Mouse (Mus musculus) liver, embryonic 14.5 days (tissue): Measurements from ENCODE around the gene Adssl1. TPM values are rescaled to one million over a fixed set of nuclear protein-coding genes. Genes with fewer than 3 reads are reported as not detected.
A peak's percentile ranks its signal among the peaks of the same experiment; 100 is the strongest.

Experiments used
- ATAC-seq: fragments of 200-750 bp; cut with Nextera tagmentation; 2 replicates; pipeline ENCODE4 v1.8.0; 2017; ENCODE audit warnings: moderate number of reproducible peaks, mild to moderate bottlenecking, moderate library complexity; ENCODE audit not compliant: insufficient read depth
- DNase-seq, 3 experiments: peaks; one replicate each; pipeline ENCODE4 v3.0.0-alpha.2; 2012 to 2013; ENCODE audit warnings: low read depth in 3 of 3, low spot score in 3 of 3
- H3K27ac ChIP-seq: fragments of 300-500 bp; sonication (generic); 2 replicates; pipeline ENCODE4 v1.5.1; 2014; ENCODE audit warnings: moderate library complexity, mild to moderate bottlenecking, control low read depth, inconsistent platforms
- H3K27me3 ChIP-seq: fragments of 300-500 bp; sonication (generic); 2 replicates; pipeline ENCODE4 v1.6.1; 2014; ENCODE audit warnings: mild to moderate bottlenecking, low read length, moderate library complexity; ENCODE audit not compliant: control insufficient read depth, insufficient read depth
- H3K36me3 ChIP-seq: fragments of 300-500 bp; sonication (generic); replicated peaks from 2 replicates; pipeline ENCODE4 v1.6.1; 2014; ENCODE audit warnings: low read depth; ENCODE audit not compliant: control insufficient read depth, insufficient read depth
- H3K4me1 ChIP-seq, 2 experiments: fragments of 200-500 bp in 1 of 2; fragments of 300-500 bp in 1 of 2; sonication (generic) in 1 of 2; replicated peaks; 2 replicates each; pipeline ENCODE4 v1.6.1; 2012 to 2014; ENCODE audit warnings: antibody characterized with exemption in 1 of 2, inconsistent platforms in 1 of 2, low read length in 1 of 2; ENCODE audit not compliant: control insufficient read depth in 2 of 2, insufficient read depth in 2 of 2
- H3K4me2 ChIP-seq: fragments of 300-500 bp; sonication (generic); 2 replicates; pipeline ENCODE4 v1.6.1; 2014; ENCODE audit warnings: low read depth, mild to moderate bottlenecking, control low read depth, moderate library complexity
- H3K4me3 ChIP-seq, 2 experiments: fragments of 200-500 bp in 1 of 2; fragments of 300-500 bp in 1 of 2; sonication (generic) in 1 of 2; 2 replicates each; pipeline ENCODE4 v1.5.1; 2012 to 2014; ENCODE audit warnings: low read depth in 2 of 2, low read length in 2 of 2, mild to moderate bottlenecking in 2 of 2, control low read depth in 1 of 2, inconsistent platforms in 1 of 2, moderate library complexity in 1 of 2; ENCODE audit not compliant: insufficient read depth in 1 of 2
- H3K9ac ChIP-seq: fragments of 300-500 bp; sonication (generic); replicated peaks from 2 replicates; pipeline ENCODE4 v1.6.1; 2014; ENCODE audit warnings: mild to moderate bottlenecking, control low read depth, moderate library complexity
- H3K9me3 ChIP-seq: fragments of 300-500 bp; sonication (generic); 2 replicates; pipeline ENCODE4 v1.6.1; 2016; ENCODE audit warnings: low read length, mixed read lengths; ENCODE audit not compliant: control insufficient read depth
- CTCF ChIP-seq: IDR thresholded peaks from 2 replicates; pipeline ENCODE4 v1.5.1; 2016; ENCODE audit warnings: antibody characterized with exemption, low read depth, control low read depth
- EP300 ChIP-seq: IDR thresholded peaks from 2 replicates; pipeline ENCODE4 v1.6.1; 2016; ENCODE audit warnings: antibody characterized with exemption, low read depth
- WGBS: fragments of 180-500 bp; shearing (Covaris S2); extraction: QIAGEN DNeasy Blood & Tissue Kit; methylation state at CpG from one replicate; pipeline ENCODE4 v1.1.7; 2014; ENCODE audit not compliant: insufficient replicate concordance; 5-methylcytosine and 5-hydroxymethylcytosine counted together
- polyA plus RNA-seq, 2 experiments: library from polyadenylated mRNA; depleted of rRNA in 1 of 2; stranded (reverse) in 1 of 2; unstranded in 1 of 2; fragments of >200 nt; fragmentation: Nextera tagmentation in 1 of 2; extraction: Ambion mirVana in 1 of 2; gene quantifications; 2 replicates each; pipeline versions ENCODE4 v1.2.1 to v1.2.3; 2012 to 2014

The Adssl1 gene
- polyA plus RNA-seq, 2 experiments = 5.4 to 8.5 TPM

DNA sequence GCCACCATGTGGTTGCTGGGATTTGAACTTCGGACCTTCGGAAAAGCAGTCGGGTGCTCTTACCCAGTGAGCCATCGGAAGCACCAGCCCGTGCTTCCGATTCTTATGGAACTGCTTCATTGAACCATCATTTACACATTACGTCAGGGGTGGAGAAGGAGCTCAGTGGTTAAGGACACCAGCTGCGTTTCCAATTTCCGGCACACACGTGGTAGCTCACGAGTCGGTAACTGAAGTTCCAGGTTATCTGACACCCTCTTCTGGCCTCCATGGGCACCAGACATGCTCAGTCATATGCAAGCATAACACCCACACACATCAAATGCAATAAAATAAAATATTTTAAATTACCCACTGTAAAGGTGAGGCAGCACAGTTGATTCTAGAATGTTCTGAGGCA is 10.2 kb downstream of the Adssl1 start:
- no peak overlapping the region for H3K4me2 ChIP-seq
- H3K4me3 ChIP-seq = no peak overlapping the region
- DNase-seq (no peak), ATAC-seq (no peak)
- no peaks in the 10 kb centered on the region for H3K9me3 ChIP-seq
- H3K9ac ChIP-seq = no peak overlapping the region
- WGBS = 79% methylated on average over 12 of the region's 12 CpGs
- no peaks in the 10 kb centered on the region for H3K36me3 ChIP-seq
- peaks cover 5 to 25% of the 10 kb centered on the region in 2 experiments; a peak in 3 of 4 replicates for H3K4me1 ChIP-seq
- TF ChIP-seq EP300 = no peak
- TF ChIP-seq CTCF = no peak
- no peaks in the 10 kb centered on the region for H3K27me3 ChIP-seq
- no peak overlapping the region for H3K27ac ChIP-seq

DNA sequence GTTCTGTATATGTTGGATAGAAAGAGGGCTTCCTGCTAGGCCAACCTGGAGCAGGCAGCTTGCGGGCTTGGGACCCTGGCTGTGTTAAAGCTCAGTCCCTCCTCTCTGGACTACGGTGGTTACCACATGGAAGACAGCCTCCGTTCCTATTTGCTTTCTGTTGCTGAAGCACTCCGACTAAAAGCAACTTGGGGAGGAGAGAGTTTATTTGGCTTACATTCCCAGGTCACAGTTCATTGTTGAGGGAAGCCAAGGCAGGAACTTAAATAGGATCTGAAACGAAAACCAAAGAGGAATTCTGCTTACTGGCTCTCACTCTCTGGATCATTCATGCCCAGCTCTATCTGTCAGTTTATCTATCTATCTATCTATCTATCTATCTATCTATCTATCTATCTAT is 11.0 kb downstream of the Adssl1 start:
- no peak overlapping the region for H3K4me2 ChIP-seq
- TF ChIP-seq EP300 = no peak
- TF ChIP-seq CTCF = no peak
- no peak for DNase-seq
- H3K27me3 ChIP-seq = no peaks in the 10 kb centered on the region
- H3K4me3 ChIP-seq = no peak overlapping the region
- no peak overlapping the region for H3K27ac ChIP-seq
- peaks cover 5 to 25% of the 10 kb centered on the region in 2 experiments; a peak in 3 of 4 replicates for H3K4me1 ChIP-seq
- 73% methylated on average over 5 of the region's 5 CpGs for WGBS
- H3K9ac ChIP-seq = no peak overlapping the region
- no peaks in the 10 kb centered on the region for H3K36me3 ChIP-seq
- no peak for ATAC-seq
- H3K9me3 ChIP-seq = no peaks in the 10 kb centered on the region

DNA sequence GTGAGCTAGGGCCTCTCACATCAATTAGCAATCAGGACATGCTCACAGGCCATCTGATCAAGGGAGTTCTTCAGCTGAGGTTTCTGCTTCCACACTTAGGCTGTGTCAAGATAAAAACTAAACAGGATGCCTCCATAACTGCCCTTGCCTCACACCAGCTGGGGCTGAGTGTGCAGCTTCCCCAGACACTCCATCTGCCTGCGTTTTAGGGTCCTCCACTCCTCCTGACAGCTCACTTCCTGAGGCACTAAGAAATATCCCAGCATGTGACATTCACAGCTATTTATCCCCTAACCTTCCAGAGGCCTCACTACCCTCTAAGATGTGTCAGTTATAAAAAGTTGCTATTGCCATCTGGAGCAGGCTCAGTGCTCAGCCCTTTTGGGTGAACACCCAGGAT is 11.6 kb downstream of the Adssl1 start:
- Histone ChIP-seq H3K4me1 (peaks cover 5 to 25% of the 10 kb centered on the region in 2 experiments; a peak in 3 of 4 replicates), H3K27me3 (no peaks in the 10 kb centered on the region), H3K27ac (no peak overlapping the region), H3K9ac (no peak overlapping the region), H3K36me3 (no peaks in the 10 kb centered on the region), H3K9me3 (no peaks in the 10 kb centered on the region), H3K4me2 (no peak overlapping the region), H3K4me3 (no peak overlapping the region)
- ATAC-seq (no peak), DNase-seq (no peak)
- 17% methylated on average over 1 of the region's 1 CpGs for WGBS
- TF ChIP-seq EP300 (no peak), CTCF (no peak)

DNA sequence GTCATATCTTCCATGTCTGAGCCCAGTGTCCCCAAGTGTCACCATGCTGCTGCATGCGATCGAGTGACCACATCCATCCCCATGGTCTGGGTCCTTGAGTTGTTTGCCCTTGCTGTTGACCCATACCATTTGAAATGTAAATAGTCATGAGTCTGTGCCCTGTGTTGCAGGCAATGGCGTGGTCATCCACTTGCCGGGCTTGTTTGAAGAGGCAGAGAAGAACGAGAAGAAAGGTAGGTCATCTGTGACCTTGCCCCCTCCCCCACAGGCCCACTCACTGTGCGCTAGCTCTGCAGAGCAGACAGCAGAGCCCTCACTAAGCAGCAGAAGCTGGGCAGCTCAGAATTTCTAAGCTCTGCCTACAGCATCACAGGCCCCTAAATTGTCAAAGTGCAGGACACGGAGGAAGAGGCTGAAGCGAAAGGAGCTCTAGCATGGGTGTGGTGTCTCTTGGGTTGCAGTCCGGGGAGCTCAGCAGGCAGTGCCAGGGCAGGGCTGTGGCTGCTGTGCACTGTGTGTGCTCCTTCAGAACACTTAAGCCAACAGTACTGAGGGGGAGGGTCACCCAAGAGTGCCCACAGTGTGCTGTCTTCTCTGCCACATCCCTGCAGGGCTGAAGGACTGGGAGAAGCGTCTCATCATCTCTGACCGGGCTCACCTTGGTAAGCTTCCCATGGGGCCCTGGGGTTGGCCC is 12.4 kb downstream of the Adssl1 start:
- Histone ChIP-seq H3K4me1 (peaks cover 5 to 25% of the 10 kb centered on the region in 2 experiments; a peak in 3 of 4 replicates), H3K9me3 (no peaks in the 10 kb centered on the region), H3K27ac (no peak overlapping the region), H3K36me3 (no peaks in the 10 kb centered on the region), H3K4me3 (no peak overlapping the region), H3K9ac (no peak overlapping the region), H3K27me3 (no peaks in the 10 kb centered on the region), H3K4me2 (0 out of 2 replicates have a peak overlapping the region, but pooled peaks have one; percentile 3)
- TF ChIP-seq EP300 (no peak), CTCF (no peak)
- no peak for DNase-seq
- ATAC-seq = no peak
- 61% methylated on average over 11 of the region's 11 CpGs for WGBS

DNA sequence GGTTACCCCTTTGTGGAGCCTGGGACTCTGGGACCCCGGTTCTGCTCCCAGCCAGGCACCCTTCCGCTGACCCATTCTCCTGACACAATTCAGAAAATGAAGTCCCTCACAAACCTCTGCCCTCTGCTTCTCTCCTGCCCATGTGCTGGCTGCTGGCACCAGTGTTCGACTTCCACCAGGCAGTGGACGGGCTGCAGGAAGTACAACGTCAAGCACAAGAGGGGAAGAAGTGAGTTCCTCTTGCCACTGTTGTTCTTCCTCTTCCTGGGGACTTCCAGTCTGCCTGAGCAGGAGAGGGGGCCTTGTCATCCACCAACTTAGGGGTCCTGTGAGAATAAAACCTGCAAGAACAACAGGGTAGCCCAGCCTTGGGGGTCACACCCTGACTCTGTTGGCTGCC is 13.1 kb downstream of the Adssl1 start:
- no peak overlapping the region for H3K27ac ChIP-seq
- H3K4me3 ChIP-seq = no peak overlapping the region
- no peaks in the 10 kb centered on the region for H3K27me3 ChIP-seq
- ATAC-seq (no peak), DNase-seq (no peak)
- no peak for TF ChIP-seq EP300
- no peak for TF ChIP-seq CTCF
- no peaks in the 10 kb centered on the region for H3K36me3 ChIP-seq
- H3K4me2 ChIP-seq = 0 out of 2 replicates have a peak overlapping the region, but pooled peaks have one; percentile 3
- peaks cover 5 to 25% of the 10 kb centered on the region in 2 experiments; a peak in 3 of 4 replicates for H3K4me1 ChIP-seq
- no peaks in the 10 kb centered on the region for H3K9me3 ChIP-seq
- H3K9ac ChIP-seq = no peak overlapping the region
- 34% methylated on average over 5 of the region's 5 CpGs for WGBS
